Mouse (Mus musculus): ENCODE data around the gene B3galt4. TPM values are rescaled to one million over a fixed set of nuclear protein-coding genes. Genes with fewer than 3 reads are reported as not detected.

B3galt4 gene
- polyA plus RNA-seq, 1 experiment from 2014 or later: 15.2 TPM

DNA sequence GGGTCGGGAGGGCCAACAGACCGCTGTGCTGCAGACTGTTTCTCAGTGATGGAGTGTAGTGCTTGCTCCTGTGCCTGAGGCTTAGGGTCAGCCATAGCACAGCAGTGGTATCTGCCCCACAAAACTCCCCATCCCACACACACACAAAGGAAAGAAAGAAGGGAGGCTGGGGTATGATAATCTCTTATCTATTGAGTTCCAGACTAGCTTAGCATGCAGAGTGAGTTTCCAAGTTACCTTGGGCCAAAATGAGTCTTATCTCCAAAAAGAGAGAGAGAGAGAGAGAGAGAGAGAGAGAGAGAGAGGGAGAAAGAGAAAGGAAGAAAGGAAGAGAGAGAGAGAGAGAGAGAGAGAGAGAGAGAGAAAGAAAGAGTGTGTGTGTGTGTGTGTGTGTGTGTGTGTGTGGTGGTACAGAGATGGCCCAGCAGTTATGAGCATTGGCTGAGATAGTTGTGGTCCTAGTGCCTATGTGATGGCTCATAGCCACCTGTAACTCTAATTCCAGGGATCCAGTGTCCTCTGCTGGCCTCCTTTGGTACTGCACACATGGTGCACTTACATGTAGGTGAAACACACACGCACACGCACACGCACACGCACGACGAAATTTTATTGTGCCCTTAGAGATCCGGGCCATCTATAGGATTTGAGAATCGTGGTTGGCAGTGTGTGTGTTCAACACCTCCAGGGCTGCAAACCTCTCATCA, 26.6 kb downstream of the B3galt4 start:
- 87% methylated on average over 10 of the region's 10 CpGs for WGBS
- ATAC-seq (ENCODE audit: low FRiP score, low TSS enrichment) (no peak), DNase-seq (ENCODE audit: low spot score) (peak; percentile 58)
- no peak overlapping the region for H3K4me2 ChIP-seq (replicated peaks; ENCODE audit: low read depth)
- H3K27ac ChIP-seq (replicated peaks): no peak overlapping the region
- no peak overlapping the region for H3K9ac ChIP-seq (ENCODE audit: low read length)
- no peaks in the 10 kb centered on the region for H3K27me3 ChIP-seq (ENCODE audit: control insufficient read depth, insufficient read depth, low read length)
- 0 out of 2 replicates have a peak, but pooled peaks cover 3% of the 10 kb centered on the region for H3K4me1 ChIP-seq (replicated peaks; ENCODE audit: control insufficient read depth, insufficient read depth)
- peaks cover 9% of the 10 kb centered on the region; the same call in 1 of the 2 replicates for H3K36me3 ChIP-seq (ENCODE audit: control insufficient read depth, insufficient read depth, low read length)
- TF ChIP-seq EP300 (optimal IDR thresholded peaks at IDR 0.05): no peak
- TF ChIP-seq CTCF (IDR thresholded peaks at IDR 0.05; ENCODE audit: low read depth): peak; percentile 69
- no peak overlapping the region for H3K4me3 ChIP-seq (ENCODE audit: low read depth, low read length)
- no peaks in the 10 kb centered on the region for H3K9me3 ChIP-seq (ENCODE audit: control insufficient read depth, low read length)

DNA sequence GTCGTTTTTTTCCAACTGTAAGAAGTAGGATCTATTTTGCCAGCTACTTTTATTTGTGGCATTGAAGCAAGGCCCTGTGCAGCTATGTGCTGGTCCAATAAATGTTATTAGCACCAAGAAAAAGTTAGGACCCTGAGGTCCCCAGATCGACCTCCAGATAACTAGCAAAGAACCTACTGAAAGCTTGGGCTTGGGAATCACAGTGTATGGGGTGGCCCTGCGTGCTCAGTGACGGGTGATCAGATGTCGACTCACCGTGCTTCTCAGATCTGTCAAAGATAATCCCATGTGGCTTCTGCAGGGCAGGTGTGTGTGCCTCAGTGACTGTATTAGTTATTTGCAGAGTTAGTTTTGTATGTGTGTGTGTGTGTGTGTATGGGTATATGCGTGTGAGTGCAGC, 29.9 kb downstream of the B3galt4 start:
- no peak overlapping the region for H3K4me3 ChIP-seq (ENCODE audit: low read depth, low read length)
- no peak overlapping the region; the same call in 1 of the 2 replicates for H3K4me2 ChIP-seq (replicated peaks; ENCODE audit: low read depth)

DNA sequence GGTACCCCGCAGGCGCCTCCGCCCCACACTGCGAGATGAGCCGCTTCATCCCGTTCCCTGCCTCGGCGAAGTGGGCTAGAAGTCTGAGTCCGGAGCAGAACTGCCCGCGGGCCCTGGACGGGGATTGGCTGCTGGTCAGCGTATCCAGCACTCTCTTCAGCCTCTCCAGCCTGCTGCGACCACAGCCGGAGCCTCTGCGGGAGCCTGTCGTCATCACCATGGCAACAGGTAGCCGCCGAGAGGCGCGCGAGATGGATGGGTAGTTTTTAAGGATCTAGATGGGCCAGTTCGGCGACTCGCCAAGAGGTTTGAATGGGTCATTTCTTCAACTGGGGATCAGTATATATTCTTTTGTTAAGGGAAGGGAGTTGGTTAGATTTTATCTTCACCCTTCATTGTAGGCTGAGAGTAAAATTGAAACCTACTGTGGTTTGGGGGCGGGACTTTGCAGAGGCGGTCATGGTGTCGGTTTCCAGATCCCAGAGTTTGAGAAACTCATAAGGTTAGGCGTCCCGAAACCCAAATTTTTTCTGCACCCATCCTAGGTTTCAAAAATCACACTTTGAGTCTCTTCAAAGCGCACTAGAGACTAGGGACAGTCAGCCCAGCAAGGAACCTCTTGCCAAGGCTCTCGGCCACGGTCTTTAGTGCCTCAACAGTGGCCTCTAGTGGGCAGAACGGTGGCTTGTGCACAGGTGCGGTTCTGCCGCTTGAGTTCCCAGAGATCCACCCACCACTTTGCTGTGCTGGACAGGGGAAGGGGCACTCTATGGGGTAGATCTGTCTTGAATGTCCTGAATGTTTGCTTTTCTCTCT, 30.8 kb downstream of the B3galt4 start:
- TF ChIP-seq CTCF (IDR thresholded peaks at IDR 0.05; ENCODE audit: low read depth) (peak; percentile 91), EP300 (optimal IDR thresholded peaks at IDR 0.05) (no peak)
- Histone ChIP-seq H3K4me3 (ENCODE audit: low read depth, low read length) (peak overlapping the region; percentile 77), H3K27ac (replicated peaks) (peak overlapping the region; percentile 89), H3K27me3 (ENCODE audit: control insufficient read depth, insufficient read depth, low read length) (no peaks in the 10 kb centered on the region), H3K9ac (ENCODE audit: low read length) (peak overlapping the region; percentile 82), H3K4me2 (replicated peaks; ENCODE audit: low read depth) (peak overlapping the region; percentile 96), H3K9me3 (ENCODE audit: control insufficient read depth, low read length) (no peaks in the 10 kb centered on the region), H3K36me3 (ENCODE audit: control insufficient read depth, insufficient read depth, low read length) (peaks cover 3% of the 10 kb centered on the region; the same call in 1 of the 2 replicates), H3K4me1 (replicated peaks; ENCODE audit: control insufficient read depth, insufficient read depth) (no peaks in the 10 kb centered on the region)
- under 1% methylated on average over 36 of the region's 36 CpGs for WGBS
- peak; percentile 9; the same call in 1 of the 2 replicates for ATAC-seq (ENCODE audit: low FRiP score, low TSS enrichment)
- DNase-seq (ENCODE audit: low spot score): peak; percentile 90

More for the DNA sequence above, 29.9 kb downstream of the B3galt4 start:
- Histone ChIP-seq H3K27me3 (ENCODE audit: control insufficient read depth, insufficient read depth, low read length) (no peaks in the 10 kb centered on the region), H3K4me1 (replicated peaks; ENCODE audit: control insufficient read depth, insufficient read depth) (no peaks in the 10 kb centered on the region), H3K27ac (replicated peaks) (no peak overlapping the region), H3K9me3 (ENCODE audit: control insufficient read depth, low read length) (no peaks in the 10 kb centered on the region), H3K9ac (ENCODE audit: low read length) (no peak overlapping the region), H3K36me3 (ENCODE audit: control insufficient read depth, insufficient read depth, low read length) (peaks cover 7% of the 10 kb centered on the region; the same call in 1 of the 2 replicates)
- WGBS: 85% methylated on average over 7 of the region's 7 CpGs
- DNase-seq (ENCODE audit: low spot score): no peak
- no peak for ATAC-seq (ENCODE audit: low FRiP score, low TSS enrichment)
- TF ChIP-seq CTCF (IDR thresholded peaks at IDR 0.05; ENCODE audit: low read depth) (no peak), EP300 (optimal IDR thresholded peaks at IDR 0.05) (no peak)

- peak overlapping the region; percentile 77 for H3K4me3 ChIP-seq (ENCODE audit: low read depth, low read length)
- ATAC-seq (ENCODE audit: low FRiP score, low TSS enrichment) (peak; percentile 75), DNase-seq (ENCODE audit: low spot score) (peak; percentile 95)
- H3K4me2 ChIP-seq (replicated peaks; ENCODE audit: low read depth): peak overlapping the region; percentile 96
- WGBS: under 1% methylated on average over 51 of the region's 52 CpGs
- H3K9me3 ChIP-seq (ENCODE audit: control insufficient read depth, low read length): no peaks in the 10 kb centered on the region
- peak overlapping the region; percentile 82 for H3K9ac ChIP-seq (ENCODE audit: low read length)
- no peaks in the 10 kb centered on the region for H3K27me3 ChIP-seq (ENCODE audit: control insufficient read depth, insufficient read depth, low read length)
- H3K4me1 ChIP-seq (replicated peaks; ENCODE audit: control insufficient read depth, insufficient read depth): no peaks in the 10 kb centered on the region
- no peak for TF ChIP-seq EP300 (optimal IDR thresholded peaks at IDR 0.05)
- peak; percentile 61 for TF ChIP-seq CTCF (IDR thresholded peaks at IDR 0.05; ENCODE audit: low read depth)
- H3K27ac ChIP-seq (replicated peaks): peak overlapping the region; percentile 89
- H3K36me3 ChIP-seq (ENCODE audit: control insufficient read depth, insufficient read depth, low read length): peaks cover 3% of the 10 kb centered on the region; the same call in 1 of the 2 replicates
These were observed 31.7 kb downstream of the B3galt4 start for GRCm38 (mm10) chr17:33919351-33920281.

All from stomach, postnatal 0 days (tissue).